Mouse (Mus musculus) heart, postnatal 0 days (tissue): Measurements from ENCODE around the gene Cabp2. TPM values are rescaled to one million over a fixed set of nuclear protein-coding genes. Genes with fewer than 3 reads are reported as not detected.
A peak's percentile ranks its signal among the peaks of the same experiment; 100 is the strongest.

Experiments used
- ATAC-seq: fragments of 200-750 bp; cut with Nextera tagmentation; 2 replicates; pipeline ENCODE4 v1.8.0; 2017; ENCODE audit warnings: low read depth, moderate number of reproducible peaks, moderate library complexity; ENCODE audit not compliant: insufficient read depth
- DNase-seq: peaks from one replicate; pipeline ENCODE4 v3.0.0-alpha.2; 2016; ENCODE audit warnings: low spot score
- H3K27ac ChIP-seq: fragments of 300-500 bp; sonication (generic); 2 replicates; pipeline ENCODE4 v1.5.1; 2014; ENCODE audit warnings: low read depth, mild to moderate bottlenecking
- H3K27me3 ChIP-seq: fragments of 300-500 bp; sonication (generic); 2 replicates; pipeline ENCODE4 v1.6.1; 2014; ENCODE audit warnings: low read length, mixed read lengths; ENCODE audit not compliant: control insufficient read depth, insufficient read depth
- H3K36me3 ChIP-seq: fragments of 300-500 bp; sonication (generic); replicated peaks from 2 replicates; pipeline ENCODE4 v1.6.1; 2014; ENCODE audit warnings: low read length, mixed read lengths; ENCODE audit not compliant: control insufficient read depth, insufficient read depth
- H3K4me1 ChIP-seq: fragments of 300-500 bp; sonication (generic); 2 replicates; pipeline ENCODE4 v1.6.1; 2014; ENCODE audit warnings: antibody characterized with exemption; ENCODE audit not compliant: control insufficient read depth, insufficient read depth
- H3K4me2 ChIP-seq: fragments of 300-500 bp; sonication (generic); 2 replicates; pipeline ENCODE4 v1.6.1; 2014; ENCODE audit warnings: low read depth, mild to moderate bottlenecking, low read length, moderate library complexity
- H3K4me3 ChIP-seq: fragments of 300-500 bp; sonication (generic); 2 replicates; pipeline ENCODE4 v1.5.1; 2014; ENCODE audit warnings: low read depth, low read length
- H3K9ac ChIP-seq: fragments of 300-500 bp; sonication (generic); replicated peaks from 2 replicates; pipeline ENCODE4 v1.6.1; 2014; ENCODE audit warnings: low read depth, low read length, mixed read lengths
- H3K9me3 ChIP-seq: fragments of 300-500 bp; sonication (generic); replicated peaks from 2 replicates; pipeline ENCODE4 v1.6.1; 2016; ENCODE audit warnings: low read length; ENCODE audit not compliant: control insufficient read depth
- CTCF ChIP-seq: IDR thresholded peaks from 2 replicates; pipeline ENCODE4 v1.5.1; 2016; ENCODE audit warnings: antibody characterized with exemption, control low read depth, low read depth
- EP300 ChIP-seq: IDR thresholded peaks from 2 replicates; pipeline ENCODE4 v1.6.1; 2016; ENCODE audit warnings: antibody characterized with exemption, low read depth
- WGBS: fragments of 180-500 bp; shearing (Covaris S2); extraction: QIAGEN DNeasy Blood & Tissue Kit; methylation state at CpG from one replicate; pipeline ENCODE4 v1.1.7; 2014; 5-methylcytosine and 5-hydroxymethylcytosine counted together
- polyA plus RNA-seq: library from polyadenylated mRNA; unstranded; fragments of >200 nt; fragmentation: Nextera tagmentation; extraction: Ambion mirVana; gene quantifications from 2 replicates; pipeline ENCODE4 v1.2.1, GENCODE M21; 2015
- total RNA-seq: library from RNA; depleted of rRNA; stranded (reverse); fragments of >200 nt; gene quantifications from 2 replicates; pipeline ENCODE4 v1.2.3, GENCODE M21; 2014; ENCODE audit warnings: low replicate concordance

Cabp2 gene
- total and polyA plus RNA-seq, 2 experiments from 2014 or later: not detected

GRCm38 (mm10) chr19:4108535-4108934, 27.2 kb downstream of the Cabp2 start:
- DNase-seq (no peak), ATAC-seq (no peak)
- H3K36me3 ChIP-seq: peaks cover 47% of the 10 kb centered on the region
- H3K4me2 ChIP-seq: no peak overlapping the region
- H3K4me1 ChIP-seq: peaks cover 8% of the 10 kb centered on the region
- H3K27me3 ChIP-seq: no peaks in the 10 kb centered on the region
- H3K27ac ChIP-seq: no peak overlapping the region
- WGBS: 93% methylated on average over 9 of the region's 9 CpGs
- TF ChIP-seq EP300: no peak
- no peak for TF ChIP-seq CTCF
- H3K4me3 ChIP-seq: no peak overlapping the region
- H3K9me3 ChIP-seq: no peaks in the 10 kb centered on the region
- no peak overlapping the region for H3K9ac ChIP-seq

- no peak for TF ChIP-seq CTCF
- TF ChIP-seq EP300: no peak
- ATAC-seq: no peak
- Histone ChIP-seq H3K27me3 (no peaks in the 10 kb centered on the region), H3K9me3 (no peaks in the 10 kb centered on the region), H3K4me2 (no peak overlapping the region), H3K4me1 (peaks cover 11% of the 10 kb centered on the region), H3K9ac (no peak overlapping the region), H3K36me3 (peaks cover 53% of the 10 kb centered on the region), H3K27ac (no peak overlapping the region), H3K4me3 (no peak overlapping the region)
- WGBS: 96% methylated on average over 26 of the region's 26 CpGs
- DNase-seq: no peak
Observed at GRCm38 (mm10) chr19:4112063-4112960, 30.9 kb downstream of the Cabp2 start.

- DNase-seq (peak; percentile 28), ATAC-seq (peak; percentile 65)
- no peaks in the 10 kb centered on the region for H3K9me3 ChIP-seq
- H3K4me2 ChIP-seq: no peak overlapping the region; the same call in 1 of the 2 replicates
- no peak for TF ChIP-seq EP300
- no peak for TF ChIP-seq CTCF
- H3K4me3 ChIP-seq: no peak overlapping the region
- H3K27ac ChIP-seq: peak overlapping the region; percentile 58
- WGBS: 37% methylated on average over 13 of the region's 13 CpGs
- no peak overlapping the region for H3K9ac ChIP-seq
- peaks cover 11% of the 10 kb centered on the region for H3K4me1 ChIP-seq
- H3K27me3 ChIP-seq: no peaks in the 10 kb centered on the region
- H3K36me3 ChIP-seq: peaks cover 62% of the 10 kb centered on the region
Observed at GRCm38 (mm10) chr19:4113186-4113805, 31.9 kb downstream of the Cabp2 start.

GRCm38 (mm10) chr19:4113806-4114230, 32.4 kb downstream of the Cabp2 start:
- Histone ChIP-seq H3K36me3 (peaks cover 62% of the 10 kb centered on the region), H3K27ac (peak overlapping the region; percentile 58; the same call in 1 of the 2 replicates), H3K9ac (no peak overlapping the region), H3K9me3 (no peaks in the 10 kb centered on the region), H3K4me3 (no peak overlapping the region), H3K4me1 (peaks cover 11% of the 10 kb centered on the region), H3K27me3 (no peaks in the 10 kb centered on the region), H3K4me2 (no peak overlapping the region; the same call in 1 of the 2 replicates)
- no peak for DNase-seq
- WGBS: 52% methylated on average over 5 of the region's 5 CpGs
- TF ChIP-seq CTCF (no peak), EP300 (no peak)
- peak; percentile 15; the same call in 1 of the 2 replicates for ATAC-seq

- Histone ChIP-seq H3K9me3 (no peaks in the 10 kb centered on the region), H3K9ac (no peak overlapping the region), H3K27me3 (no peaks in the 10 kb centered on the region), H3K4me3 (no peak overlapping the region), H3K4me1 (peaks cover 11% of the 10 kb centered on the region), H3K36me3 (peaks cover 59% of the 10 kb centered on the region), H3K27ac (no peak overlapping the region), H3K4me2 (no peak overlapping the region)
- no peak for ATAC-seq
- TF ChIP-seq EP300 (no peak), CTCF (no peak)
- 86% methylated on average over 10 of the region's 10 CpGs for WGBS
- DNase-seq: no peak
Observed at GRCm38 (mm10) chr19:4114551-4114950, 33.2 kb downstream of the Cabp2 start.
